Mouse (Mus musculus) CH12.LX (cell line): ENCODE results near the gene Rnf32. TPM values are rescaled to one million over a fixed set of nuclear protein-coding genes. Genes with fewer than 3 reads are reported as not detected.

Experiments used
- DNase-seq: peaks from one replicate; pipeline ENCODE4 v3.0.0-alpha.2; 2013; ENCODE audit errors: extremely low read depth
- H3K27ac ChIP-seq: 2 replicates; pipeline ENCODE4 v1.5.1; 2012; ENCODE audit warnings: low read depth, mild to moderate bottlenecking, control low read depth, moderate library complexity; ENCODE audit not compliant: insufficient read depth
- H3K27me3 ChIP-seq: replicated peaks from 2 replicates; pipeline ENCODE3; 2012; ENCODE audit warnings: inconsistent platforms
- H3K36me3 ChIP-seq, 2 experiments: replicated peaks in 1 of 2; 2 replicates each; pipeline versions ENCODE3 to v1.6.1; 2012; ENCODE audit warnings: inconsistent platforms in 1 of 2, low read length in 1 of 2, mild to moderate bottlenecking in 1 of 2, mixed read lengths in 1 of 2, moderate library complexity in 1 of 2; ENCODE audit not compliant: control insufficient read depth in 1 of 2, insufficient read depth in 1 of 2
- H3K4me1 ChIP-seq, 2 experiments: 2 replicates each; pipeline ENCODE4 v1.6.1; 2012; ENCODE audit warnings: inconsistent platforms in 1 of 2, moderate library complexity in 1 of 2; ENCODE audit not compliant: insufficient read depth in 2 of 2, control insufficient read depth in 1 of 2
- H3K4me2 ChIP-seq: 2 replicates; pipeline ENCODE4 v1.6.1; 2012; ENCODE audit warnings: low read depth, mild to moderate bottlenecking, control low read depth; ENCODE audit not compliant: poor library complexity, insufficient read depth, severe bottlenecking
- H3K4me3 ChIP-seq, 3 experiments: fragments of 150-350 bp in 1 of 3; sonication (generic) in 1 of 3; replicated peaks in 1 of 3; 2 replicates each; pipeline versions ENCODE3 to v1.5.1; 2011 to 2012; ENCODE audit warnings: low read depth in 2 of 3, low read length in 2 of 3, mild to moderate bottlenecking in 2 of 3, moderate library complexity in 2 of 3, control low read depth in 1 of 3, improper control_type of control experiment in 1 of 3, inconsistent platforms in 1 of 3, mixed read lengths in 1 of 3; ENCODE audit not compliant: poor library complexity in 1 of 3
- H3K79me2 ChIP-seq: replicated peaks from 2 replicates; pipeline ENCODE4 v1.6.1; 2012; ENCODE audit warnings: mild to moderate bottlenecking, moderate library complexity; ENCODE audit not compliant: control insufficient read depth, poor library complexity, insufficient read depth, severe bottlenecking; ENCODE audit errors: extremely low read depth
- H3K9ac ChIP-seq: 2 replicates; pipeline ENCODE4 v1.6.1; 2012; ENCODE audit warnings: low read depth, mild to moderate bottlenecking, control low read depth, moderate library complexity; ENCODE audit not compliant: insufficient read depth
- H3K9me3 ChIP-seq: replicated peaks from 2 replicates; pipeline ENCODE3; 2012; ENCODE audit warnings: low read length, inconsistent platforms, mixed read lengths
- BHLHE40 ChIP-seq: IDR thresholded peaks from 2 replicates; pipeline ENCODE4 v1.6.1; 2011; ENCODE audit warnings: mild to moderate bottlenecking, low read depth, low read length, improper control_type of control experiment
- CHD1 ChIP-seq: IDR thresholded peaks from 2 replicates; pipeline ENCODE4 v1.6.1; 2012; ENCODE audit warnings: low read depth, low read length, improper control_type of control experiment, inconsistent platforms
- CHD2 ChIP-seq: IDR thresholded peaks from 2 replicates; pipeline ENCODE4 v1.6.1; 2011; ENCODE audit warnings: low read length, improper control_type of control experiment
- CTCF ChIP-seq, 2 experiments: IDR thresholded peaks in 1 of 2; conservative IDR thresholded peaks in 1 of 2; 2 replicates each; pipeline ENCODE4 v1.5.1; 2011 to 2012; ENCODE audit warnings: low read depth in 2 of 2, low read length in 2 of 2, improper control_type of control experiment in 1 of 2, inconsistent platforms in 1 of 2, mild to moderate bottlenecking in 1 of 2, moderate library complexity in 1 of 2
- ELF1 ChIP-seq: IDR thresholded peaks from 2 replicates; pipeline ENCODE4 v1.6.1; 2014; ENCODE audit warnings: low read depth, mild to moderate bottlenecking, inconsistent platforms, low read length, improper control_type of control experiment
- JUND ChIP-seq: conservative IDR thresholded peaks from 2 replicates; pipeline ENCODE4 v1.6.1; 2011; ENCODE audit warnings: low read depth, low read length, improper control_type of control experiment
- KAT2A ChIP-seq: IDR thresholded peaks from 2 replicates; pipeline ENCODE4 v1.6.1; 2012; ENCODE audit warnings: low read length, improper control_type of control experiment, inconsistent platforms; ENCODE audit not compliant: insufficient replicate concordance
- MAFK ChIP-seq: IDR thresholded peaks from 2 replicates; pipeline ENCODE4 v1.6.1; 2011; ENCODE audit warnings: low read length, improper control_type of control experiment; ENCODE audit not compliant: insufficient replicate concordance
- MAX ChIP-seq: IDR thresholded peaks from 2 replicates; pipeline ENCODE4 v1.6.1; 2011; ENCODE audit warnings: low read length, improper control_type of control experiment
- MXI1 ChIP-seq: IDR thresholded peaks from 2 replicates; pipeline ENCODE4 v1.6.1; 2011; ENCODE audit warnings: mild to moderate bottlenecking, low read depth, low read length, improper control_type of control experiment
- MYC ChIP-seq: IDR thresholded peaks from 2 replicates; pipeline ENCODE4 v1.6.1; 2011; ENCODE audit warnings: low read depth, mild to moderate bottlenecking, improper control_type of control experiment, low read length
- POLR2A ChIP-seq: IDR thresholded peaks from 2 replicates; pipeline ENCODE4 v1.6.1; 2011; ENCODE audit warnings: low read depth, mild to moderate bottlenecking, improper control_type of control experiment, low read length
- POLR2AphosphoS2 ChIP-seq: IDR thresholded peaks from 2 replicates; pipeline ENCODE4 v1.6.1; 2011; ENCODE audit warnings: low read depth, low read length, improper control_type of control experiment
- RAD21 ChIP-seq: IDR thresholded peaks from 2 replicates; pipeline ENCODE4 v1.6.1; 2011; ENCODE audit warnings: low read depth, mild to moderate bottlenecking, low read length, improper control_type of control experiment, moderate library complexity
- TBP ChIP-seq: conservative IDR thresholded peaks from 2 replicates; pipeline ENCODE4 v1.6.1; 2011; ENCODE audit warnings: low read depth, low read length, improper control_type of control experiment
- UBTF ChIP-seq: IDR thresholded peaks from 2 replicates; pipeline ENCODE4 v1.6.1; 2012; ENCODE audit warnings: low read depth, mild to moderate bottlenecking, inconsistent platforms, low read length, improper control_type of control experiment, moderate library complexity
- USF1 ChIP-seq: IDR thresholded peaks from 2 replicates; pipeline ENCODE4 v1.6.1; 2014; ENCODE audit warnings: low read depth, mild to moderate bottlenecking, inconsistent platforms, low read length, improper control_type of control experiment
- USF2 ChIP-seq: conservative IDR thresholded peaks from 2 replicates; pipeline ENCODE4 v1.6.1; 2011; ENCODE audit warnings: low read depth, low read length, improper control_type of control experiment
- ZKSCAN1 ChIP-seq: IDR thresholded peaks from 2 replicates; pipeline ENCODE4 v1.6.1; 2012; ENCODE audit warnings: low read depth, inconsistent platforms, low read length, improper control_type of control experiment, borderline replicate concordance
- ZMIZ1 ChIP-seq: IDR thresholded peaks from 2 replicates; pipeline ENCODE4 v1.6.1; 2012; ENCODE audit warnings: low read depth, mild to moderate bottlenecking, inconsistent platforms, low read length, improper control_type of control experiment
- ZNF384 ChIP-seq: IDR thresholded peaks from 2 replicates; pipeline ENCODE4 v1.6.1; 2012; ENCODE audit warnings: low read depth, low read length, improper control_type of control experiment, inconsistent platforms
- dilution Hi-C: fragments of 300-500 bp; cut with MboI; formaldehyde crosslinking; loops from 2 replicates; pipeline ENCODE4 v1.14.3; 2020; ENCODE audit warnings: low sequenced_read_pairs; ENCODE audit not compliant: extremely low pct_unique_long_range_greater_than_20kb, extremely low pct_ligation_motif_present
- in situ Hi-C: fragments of 300-500 bp; cut with MboI; formaldehyde crosslinking; loops from 3 replicates; pipeline ENCODE4 v1.14.3; 2019; ENCODE audit warnings: low sequenced_read_pairs, low pct_ligation_motif_present, low pct_unique_long_range_greater_than_20kb, mixed read lengths
- polyA plus RNA-seq: library from polyadenylated mRNA; unstranded; fragments of >175 nt; gene quantifications from 2 replicates; pipeline ENCODE4 v1.2.1, GENCODE M21; 2012; ENCODE audit warnings: low read depth; ENCODE audit not compliant: insufficient read length
- total RNA-seq, 2 experiments: library from RNA; depleted of rRNA; stranded (reverse); fragments of 300-350 nt in 1 of 2; fragments of >200 nt in 1 of 2; gene quantifications; 2 replicates each; pipeline ENCODE4 v1.2.3; 2012 to 2014

Rnf32 gene
- total and polyA plus RNA-seq, 3 experiments = not detected

DNA sequence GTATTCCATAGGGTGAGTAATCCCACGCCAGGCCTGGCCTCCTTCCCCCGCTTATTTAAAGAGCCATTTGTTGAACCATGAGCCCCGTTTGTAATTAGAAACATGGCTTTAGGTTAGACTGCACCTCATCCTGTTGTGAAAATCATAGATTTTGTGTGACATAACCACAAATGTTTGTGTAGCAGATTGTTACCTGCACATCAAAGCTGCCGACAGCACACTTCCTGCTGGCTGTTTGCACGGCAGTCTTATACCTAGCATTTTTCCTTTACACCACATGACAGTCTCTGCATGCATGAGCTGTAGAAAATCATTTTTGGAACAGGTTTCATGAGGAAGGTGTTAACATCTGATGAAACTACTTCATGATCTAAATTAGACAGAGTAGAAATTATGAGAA lies 9.9 kb downstream of the Rnf32 start:
- dilution Hi-C loops = no loop called here
- Histone ChIP-seq H3K4me3 (no peak overlapping the region), H3K27ac (no peak overlapping the region), H3K36me3 (no peaks in the 10 kb centered on the region), H3K4me2 (no peak overlapping the region), H3K79me2 (no peaks in the 10 kb centered on the region), H3K9me3 (no peaks in the 10 kb centered on the region), H3K4me1 (no peaks in the 10 kb centered on the region), H3K27me3 (no peaks in the 10 kb centered on the region), H3K9ac (no peak overlapping the region)
- no peak for DNase-seq
- in situ Hi-C loops = no loop called here
- TF ChIP-seq MAX = no peak
- TF ChIP-seq ELF1 = no peak
- no peak for TF ChIP-seq USF2
- no peak for TF ChIP-seq CHD1
- TF ChIP-seq ZNF384 = no peak

DNA sequence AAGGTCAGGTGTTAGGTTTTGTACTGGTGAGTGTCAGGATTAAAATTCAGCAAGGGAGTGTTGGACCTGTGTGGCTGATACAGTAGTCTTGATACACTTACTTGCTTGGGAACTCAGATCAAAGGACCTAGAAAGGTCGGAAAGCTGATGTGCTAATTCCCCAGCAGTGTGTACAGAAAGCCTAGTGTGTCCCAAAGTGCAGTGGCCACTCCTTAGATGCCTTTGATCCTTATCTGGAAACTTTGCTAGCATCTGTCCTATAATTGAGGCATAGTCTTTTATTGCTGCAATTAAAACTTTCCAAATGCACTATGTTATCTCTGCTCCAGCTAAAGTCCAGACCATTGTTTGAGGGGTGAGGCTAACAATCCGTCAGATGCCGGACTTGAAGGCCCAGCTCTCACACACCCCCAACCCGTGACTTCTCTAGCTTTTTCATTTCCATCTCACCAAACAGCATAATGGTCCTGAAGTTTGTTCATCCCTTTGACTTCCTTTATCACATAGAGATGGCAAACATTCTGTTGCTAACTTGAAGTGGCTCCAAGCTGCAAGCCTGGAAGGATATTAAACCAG lies 16.3 kb downstream of the Rnf32 start:
- no peaks in the 10 kb centered on the region for H3K27me3 ChIP-seq
- in situ Hi-C loops (no loop called here), dilution Hi-C loops (no loop called here)
- H3K79me2 ChIP-seq = no peaks in the 10 kb centered on the region
- no peak overlapping the region for H3K27ac ChIP-seq
- H3K4me2 ChIP-seq = no peak overlapping the region
- no peak overlapping the region for H3K9ac ChIP-seq
- H3K4me3 ChIP-seq = no peak overlapping the region
- TF ChIP-seq KAT2A = no peak
- no peak for TF ChIP-seq USF1
- TF ChIP-seq RAD21 = no peak
- no peak for TF ChIP-seq MXI1
- TF ChIP-seq USF2 = no peak
- no peak for TF ChIP-seq MAFK
- no peak for TF ChIP-seq MYC
- TF ChIP-seq POLR2A = no peak
- no peak for TF ChIP-seq POLR2AphosphoS2
- TF ChIP-seq CHD2 = no peak
- TF ChIP-seq JUND = no peak
- no peak for TF ChIP-seq CTCF (conservative IDR thresholded peaks at IDR 0.05 in 1 of 2, IDR thresholded peaks at IDR 0.05 in 1 of 2; ENCODE audit: low read depth in 2 of 2, low read length in 2 of 2)
- TF ChIP-seq, all 38 proteins: peak for 0
- Histone ChIP-seq H3K9me3 (no peaks in the 10 kb centered on the region), H3K36me3 (no peaks in the 10 kb centered on the region), H3K4me1 (peaks cover 0 to 8% of the 10 kb centered on the region in 2 experiments; a peak in 1 of 4 replicates)
- DNase-seq = no peak

DNA sequence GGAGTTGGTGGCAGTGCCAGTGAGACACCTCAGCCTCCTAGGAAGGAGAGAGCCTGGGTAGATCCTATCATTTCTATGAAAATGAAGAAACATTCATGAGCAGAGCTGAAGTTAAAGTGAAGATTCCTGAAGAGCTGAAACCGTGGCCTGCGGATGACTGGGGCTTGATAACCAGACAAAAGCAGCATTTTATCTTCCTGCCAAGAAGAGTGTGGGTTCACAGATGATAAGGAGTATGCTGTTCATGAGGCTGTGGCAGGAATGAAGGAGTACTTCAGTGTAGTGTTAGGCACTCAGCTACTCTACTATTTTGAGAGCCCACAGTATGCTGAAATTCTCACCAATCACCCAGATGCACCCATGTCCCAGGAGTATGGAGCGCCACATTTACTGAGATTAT lies 22.2 kb downstream of the Rnf32 start:
- Histone ChIP-seq H3K79me2 (no peaks in the 10 kb centered on the region), H3K9ac (no peak overlapping the region), H3K27ac (no peak overlapping the region)
- TF ChIP-seq BHLHE40 = no peak
- no peak for TF ChIP-seq ZKSCAN1
- no peak for TF ChIP-seq ZMIZ1
- TF ChIP-seq UBTF = no peak
- no peak for TF ChIP-seq TBP
- TF ChIP-seq, all 38 proteins: peak for 0
- dilution Hi-C loops (no loop called here), in situ Hi-C loops (no loop called here)
- H3K27me3 ChIP-seq = no peaks in the 10 kb centered on the region
- H3K4me2 ChIP-seq = no peak overlapping the region
- H3K4me1 ChIP-seq = peaks cover 0 to 21% of the 10 kb centered on the region in 2 experiments; a peak in 2 of 4 replicates
- H3K4me3 ChIP-seq = no peak overlapping the region
- no peaks in the 10 kb centered on the region for H3K9me3 ChIP-seq
- no peak for DNase-seq
- H3K36me3 ChIP-seq = no peaks in the 10 kb centered on the region
